Mouse (Mus musculus) frontal cortex, postnatal 14 days (tissue): ENCODE results near the gene Trim9.

Experiments
- DNase-seq, 2 experiments: peaks; one replicate each; pipeline ENCODE4 v3.0.0; 2022; ENCODE audit warnings: low spot score in 2 of 2

The Trim9 gene

GRCm38 (mm10) chr12:70347202-70347841 lies at the start of gene Trim9:
Trim9 (minus strand) TSS chr12:70347614.
- DNase-seq = peak; percentile 97 to 98

- DNase-seq = no peak
Observed at GRCm38 (mm10) chr12:70395061-70395460, 47.6 kb upstream of the Trim9 start.

GRCm38 (mm10) chr12:70391236-70391635 lies 43.8 kb upstream of the Trim9 start:
- DNase-seq = no peak

- DNase-seq = no peak
Observed at GRCm38 (mm10) chr12:70374976-70375375, 27.6 kb upstream of the Trim9 start.

GRCm38 (mm10) chr12:70372874-70373273 lies 25.5 kb upstream of the Trim9 start:
- no peak for DNase-seq

- DNase-seq = no peak
Observed at GRCm38 (mm10) chr12:70369348-70369747, 21.9 kb upstream of the Trim9 start.

- peak in 1 of 2 experiments; percentile 47 for DNase-seq
Observed at GRCm38 (mm10) chr12:70368820-70369219, 21.4 kb upstream of the Trim9 start.

- DNase-seq = peak; percentile 72 to 82
Observed at GRCm38 (mm10) chr12:70367326-70368248, 20.2 kb upstream of the Trim9 start.

- DNase-seq = no peak
Observed at GRCm38 (mm10) chr12:70363016-70363415, 15.6 kb upstream of the Trim9 start.

- DNase-seq = no peak
Observed at GRCm38 (mm10) chr12:70360276-70360675, 12.9 kb upstream of the Trim9 start.

- DNase-seq = no peak
Observed at GRCm38 (mm10) chr12:70359443-70359842, 12.0 kb upstream of the Trim9 start.

- DNase-seq = no peak
Observed at GRCm38 (mm10) chr12:70354926-70355325, 7.5 kb upstream of the Trim9 start.

- no peak for DNase-seq
Observed at GRCm38 (mm10) chr12:70350490-70350889, 3.1 kb upstream of the Trim9 start.

GRCm38 (mm10) chr12:70349788-70350187 lies 2.4 kb upstream of the Trim9 start:
- DNase-seq = no peak

GRCm38 (mm10) chr12:70348026-70348425 lies 612 bp upstream of the Trim9 start:
- DNase-seq = no peak

- DNase-seq = peak; percentile 72 to 74
Observed at GRCm38 (mm10) chr12:70346139-70347026, 1.0 kb downstream of the Trim9 start.

GRCm38 (mm10) chr12:70345531-70346138 lies 1.8 kb downstream of the Trim9 start:
- DNase-seq = peak; percentile 62 to 64

- no peak for DNase-seq
Observed at GRCm38 (mm10) chr12:70335176-70335575, 12.2 kb downstream of the Trim9 start.

GRCm38 (mm10) chr12:70333253-70333805 lies 14.1 kb downstream of the Trim9 start:
- DNase-seq = no peak

GRCm38 (mm10) chr12:70329059-70329458 lies 18.4 kb downstream of the Trim9 start:
- DNase-seq = no peak

GRCm38 (mm10) chr12:70326956-70327355 lies 20.5 kb downstream of the Trim9 start:
- DNase-seq = no peak
